Mouse (Mus musculus) liver, adult 2 months (tissue): Measurements from ENCODE around the gene Tmem79. TPM values are rescaled to one million over a fixed set of nuclear protein-coding genes. Genes with fewer than 3 reads are reported as not detected.
"Not testable (repeated sequence)": the region's sequence is repeated elsewhere in the genome, so short reads cannot be mapped to it uniquely, and the experiment has no call there.

Experiments used
- DNase-seq: peaks from one replicate; pipeline ENCODE4 v3.0.0-alpha.2; 2011; ENCODE audit warnings: low read depth, low spot score; ENCODE audit errors: extremely low read depth
- H3K27ac ChIP-seq: fragments of 200-500 bp; replicated peaks from 2 replicates; pipeline ENCODE4 v1.5.1; 2012; ENCODE audit warnings: low read depth, mild to moderate bottlenecking, control low read depth, inconsistent platforms, low read length; ENCODE audit not compliant: insufficient read depth
- H3K27me3 ChIP-seq: fragments of 200-500 bp; 2 replicates; pipeline ENCODE4 v1.6.1; 2012; ENCODE audit warnings: mild to moderate bottlenecking, moderate library complexity, low read length, inconsistent platforms; ENCODE audit not compliant: control insufficient read depth, insufficient read depth
- H3K36me3 ChIP-seq: fragments of 200-500 bp; 2 replicates; pipeline ENCODE4 v1.6.1; 2012; ENCODE audit warnings: low read length, inconsistent platforms; ENCODE audit not compliant: control insufficient read depth, insufficient read depth
- H3K4me1 ChIP-seq: fragments of 200-500 bp; 2 replicates; pipeline ENCODE4 v1.6.1; 2011; ENCODE audit warnings: low read length; ENCODE audit not compliant: control insufficient read depth, insufficient read depth
- H3K4me3 ChIP-seq: fragments of 200-500 bp; 2 replicates; pipeline ENCODE4 v1.5.1; 2011; ENCODE audit warnings: low read depth, mild to moderate bottlenecking, control low read depth, low read length, moderate library complexity; ENCODE audit not compliant: insufficient read depth
- H3K79me2 ChIP-seq: fragments of 200-500 bp; 2 replicates; pipeline ENCODE4 v1.6.1; 2012; ENCODE audit warnings: inconsistent platforms, mild to moderate bottlenecking, low read length, moderate library complexity; ENCODE audit not compliant: control insufficient read depth, insufficient read depth
- H3K9ac ChIP-seq: fragments of 200-500 bp; 2 replicates; pipeline ENCODE4 v1.6.1; 2012; ENCODE audit warnings: low read depth, mild to moderate bottlenecking, control low read depth, inconsistent platforms, low read length
- CTCF ChIP-seq: fragments of 200-500 bp; IDR thresholded peaks from 2 replicates; pipeline ENCODE4 v1.5.1; 2011; ENCODE audit warnings: low read depth, low read length, control low read depth
- POLR2A ChIP-seq: fragments of 200-500 bp; IDR thresholded peaks from 2 replicates; pipeline ENCODE4 v1.6.1; 2011; ENCODE audit warnings: low read length, control low read depth; ENCODE audit not compliant: insufficient read depth; ENCODE audit errors: extremely low read depth
- WGBS: fragments of 180-500 bp; shearing (Covaris S2); methylation state at CpG from one replicate; pipeline ENCODE4 v1.1.7; 2018; 5-methylcytosine and 5-hydroxymethylcytosine counted together
- polyA plus RNA-seq: library from polyadenylated mRNA; depleted of rRNA; stranded (reverse); fragments of >200 nt; gene quantifications from 2 replicates; pipeline ENCODE4 v1.2.3, GENCODE M21; 2012; rRNA removed
- total RNA-seq: library from RNA; depleted of rRNA; stranded (reverse); fragments of >200 nt; gene quantifications from 2 replicates; pipeline ENCODE4 v1.2.3, GENCODE M21; 2014; rRNA removed

Gene Tmem79
- total RNA-seq (1.1 and 1.7 TPM in 2 replicates), polyA plus RNA-seq (2.5 and 2.9 TPM in 2 replicates)

DNA sequence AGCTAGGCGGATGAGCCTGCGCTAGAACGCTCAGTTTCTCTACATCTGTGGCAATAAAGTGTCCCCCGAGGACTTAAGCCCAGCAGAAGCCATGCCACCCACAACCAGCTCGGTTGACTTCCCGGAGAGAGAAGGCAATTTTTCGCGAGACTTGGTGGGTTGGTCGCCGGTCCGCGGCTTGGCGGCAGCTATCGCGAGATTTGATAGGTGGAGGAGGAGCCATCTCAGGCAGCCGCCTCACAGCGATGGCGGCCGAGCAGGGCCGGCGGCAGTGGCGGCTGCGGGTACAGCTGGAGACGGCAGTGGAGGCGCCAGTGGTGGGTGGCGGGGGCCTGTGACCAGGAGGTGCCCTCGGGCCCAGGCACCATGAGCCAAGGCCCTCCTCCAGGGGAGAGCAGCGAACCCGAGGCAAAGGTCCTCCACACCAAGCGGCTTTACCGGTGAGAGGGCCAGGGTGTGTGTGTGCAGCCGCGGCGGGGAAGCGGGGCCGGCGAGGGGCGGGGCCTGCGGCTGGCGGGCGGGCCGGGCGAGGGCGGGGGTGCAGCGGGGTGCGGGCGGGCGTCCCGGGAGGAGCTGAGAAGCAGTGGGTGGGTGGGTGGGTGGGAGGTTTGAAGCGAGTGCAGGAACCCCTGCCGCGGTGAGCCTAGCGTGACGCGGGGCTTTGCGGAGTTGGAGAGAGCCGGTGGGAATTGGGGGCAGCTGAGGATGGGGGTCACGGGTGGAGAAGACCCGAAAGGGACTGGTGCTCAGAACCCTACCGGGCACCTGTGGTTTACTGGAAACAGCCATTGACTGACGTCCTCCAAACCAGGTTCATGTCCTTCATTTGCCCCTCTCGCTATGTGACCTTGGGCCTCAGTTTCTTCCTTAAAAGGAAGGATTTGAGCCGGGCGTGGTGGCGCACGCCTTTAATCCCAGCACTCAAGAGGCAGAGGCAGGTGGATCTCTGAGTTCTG is at the start of gene Tmem79, which contains the start of gene Smg5:
Tmem79 (minus strand) TSS at position 91 of the 956 bp plus-strand sequence.
Smg5 (plus strand) TSS at position 203 of the 956 bp plus-strand sequence.
- 1% methylated on average over 63 of the region's 66 CpGs for WGBS
- no peak for TF ChIP-seq CTCF
- TF ChIP-seq POLR2A, result peak; percentile 85
- peaks cover 14% of the 10 kb centered on the region for H3K4me1 ChIP-seq

GRCm38 (mm10) chr3:88384364-88384763 is 48.4 kb upstream of the Tmem79 start, which contains the start of gene Bglap:
Bglap (minus strand) TSS chr3:88384464.
- H3K27ac ChIP-seq, result no peak within 1 kb of the TSS
- no peak for TF ChIP-seq CTCF
- no peak within 1 kb of the TSS for H3K9ac ChIP-seq
- no peaks in the 10 kb centered on the region for H3K27me3 ChIP-seq
- no peaks in the 10 kb centered on the region for H3K4me1 ChIP-seq
- no peaks in the 10 kb centered on the region for H3K79me2 ChIP-seq
- no peak for DNase-seq
- 74% methylated on average over 5 of the region's 5 CpGs for WGBS
- no peaks in the 10 kb centered on the region for H3K36me3 ChIP-seq
- no peak within 1 kb of the TSS for H3K4me3 ChIP-seq

More for the DNA sequence above, at the start of gene Tmem79, which contains the start of gene Smg5:
- peak within 1 kb of the TSS; percentile 77 for H3K27ac ChIP-seq
- H3K4me3 ChIP-seq, result peak within 1 kb of the TSS; percentile 69
- H3K9ac ChIP-seq, result peak within 1 kb of the TSS; percentile 91
- H3K27me3 ChIP-seq, result no peaks in the 10 kb centered on the region
- DNase-seq, result peak; percentile 87
- peaks cover 7% of the 10 kb centered on the region; the same call in 1 of the 2 replicates for H3K79me2 ChIP-seq
- H3K36me3 ChIP-seq, result 0 out of 2 replicates have a peak, but pooled peaks cover 2% of the 10 kb centered on the region

DNA sequence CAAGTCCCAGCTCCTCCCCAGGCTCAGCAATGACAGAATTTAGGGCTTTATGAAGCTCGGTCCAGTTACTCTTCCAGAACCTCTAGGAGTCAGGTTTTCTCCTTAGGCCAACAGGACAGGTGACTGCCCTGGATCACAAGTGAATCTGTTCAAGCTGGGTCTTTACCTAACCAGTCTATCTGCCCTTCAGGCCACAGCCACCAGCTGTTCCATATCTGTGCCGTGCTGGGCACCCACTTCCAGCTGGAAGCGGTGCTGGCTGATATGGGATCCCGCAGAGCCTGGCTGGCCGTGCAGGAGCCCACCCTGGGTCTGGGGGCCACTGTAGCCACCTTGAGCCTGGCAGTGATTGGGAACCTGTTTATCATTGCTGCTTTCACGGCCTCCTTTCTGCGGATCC is 46.4 kb upstream of the Tmem79 start:
- not testable (repeated sequence) for H3K4me3 ChIP-seq, H3K79me2 ChIP-seq, H3K9ac ChIP-seq, H3K27me3 ChIP-seq, DNase-seq, H3K4me1 ChIP-seq, H3K27ac ChIP-seq, H3K36me3 ChIP-seq
- 38% methylated on average over 1 of the region's 7 CpGs for WGBS

DNA sequence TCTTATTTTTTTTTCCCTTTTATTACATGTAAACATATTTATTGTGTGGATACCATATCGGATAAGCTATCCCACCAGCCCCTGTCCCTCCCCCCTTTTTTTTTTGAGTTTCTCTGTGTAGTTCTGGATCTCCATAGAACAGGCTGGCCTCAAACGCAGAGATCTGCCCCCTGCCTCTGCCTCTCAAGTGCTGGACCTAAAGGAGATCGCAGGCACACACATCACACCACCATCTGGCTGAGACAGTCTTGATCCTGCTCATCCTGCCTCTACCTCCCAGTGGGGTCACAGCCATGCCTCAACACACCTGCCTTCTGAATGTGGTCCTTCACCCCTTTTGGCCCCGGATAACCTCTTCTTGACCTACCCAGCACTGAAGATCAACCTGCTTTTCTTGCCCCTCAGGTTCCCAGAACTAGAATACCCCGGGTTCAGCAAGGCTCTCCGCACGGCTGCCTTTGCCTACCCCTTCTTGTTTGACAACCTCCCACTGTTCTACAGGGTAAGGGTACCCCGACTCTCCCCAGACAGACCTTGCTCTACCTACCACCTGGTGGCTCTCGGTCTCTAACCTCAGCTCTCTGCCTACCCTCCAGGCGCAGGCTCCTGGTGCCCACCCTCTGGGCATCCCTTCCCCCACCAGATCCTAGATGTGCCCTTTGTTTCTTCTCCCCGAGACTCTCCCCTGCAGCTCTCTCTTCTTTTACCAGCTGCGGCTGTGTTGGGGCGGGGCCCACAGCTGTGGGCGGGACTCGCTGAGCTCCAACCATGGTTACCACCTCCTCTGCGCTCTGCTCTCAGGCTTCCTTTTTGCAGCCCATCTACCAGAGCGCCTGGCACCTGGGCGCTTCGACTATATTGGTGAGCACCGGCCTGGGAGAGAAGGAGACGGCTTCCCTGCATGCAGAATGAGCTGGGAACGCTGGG is 45.7 kb upstream of the Tmem79 start:
- WGBS, result 21% methylated on average over 21 of the region's 22 CpGs
- H3K27ac ChIP-seq, DNase-seq, H3K4me1 ChIP-seq, H3K79me2 ChIP-seq, H3K27me3 ChIP-seq, H3K9ac ChIP-seq, H3K4me3 ChIP-seq, H3K36me3 ChIP-seq: not testable (repeated sequence)

- not testable (repeated sequence) for H3K36me3 ChIP-seq, H3K9ac ChIP-seq, DNase-seq, H3K27me3 ChIP-seq, H3K4me3 ChIP-seq, H3K4me1 ChIP-seq, H3K27ac ChIP-seq, H3K79me2 ChIP-seq
- 89% methylated on average over 5 of the region's 5 CpGs for WGBS
Measured at GRCm38 (mm10) chr3:88378599-88378998, 42.7 kb upstream of the Tmem79 start, which contains the start of gene Bglap2. Bglap2 (minus strand) TSS chr3:88378699.

- DNase-seq, H3K4me1 ChIP-seq, H3K36me3 ChIP-seq, H3K27me3 ChIP-seq, H3K27ac ChIP-seq, H3K9ac ChIP-seq, H3K4me3 ChIP-seq, H3K79me2 ChIP-seq: not testable (repeated sequence)
- 47% methylated on average over 7 of the region's 7 CpGs for WGBS
Measured at GRCm38 (mm10) chr3:88376644-88377043, 40.7 kb upstream of the Tmem79 start.

- not testable (repeated sequence) for H3K4me1 ChIP-seq, H3K27ac ChIP-seq, H3K36me3 ChIP-seq, H3K9ac ChIP-seq, H3K79me2 ChIP-seq, H3K27me3 ChIP-seq, H3K4me3 ChIP-seq
- 13% methylated on average over 19 of the region's 19 CpGs for WGBS
- peak; percentile 39 for DNase-seq
Measured at GRCm38 (mm10) chr3:88375750-88376626, 40.0 kb upstream of the Tmem79 start.

GRCm38 (mm10) chr3:88372643-88373042 is 36.7 kb upstream of the Tmem79 start, which contains the start of gene Bglap3:
Bglap3 (minus strand) TSS chr3:88372743.
- 94% methylated on average over 9 of the region's 9 CpGs for WGBS
- H3K9ac ChIP-seq, DNase-seq: not testable (repeated sequence)

More at GRCm38 (mm10) chr3:88372643-88373042, 36.7 kb upstream of the Tmem79 start, which contains the start of gene Bglap3:
- not testable (repeated sequence) for H3K36me3 ChIP-seq, H3K27ac ChIP-seq, H3K27me3 ChIP-seq, H3K4me3 ChIP-seq, H3K79me2 ChIP-seq, H3K4me1 ChIP-seq
